Mouse (Mus musculus): ENCODE measurements around the gene Sh2d6.
A peak's percentile ranks its signal among the peaks of the same experiment; 100 is the strongest.

Sh2d6 gene

DNA sequence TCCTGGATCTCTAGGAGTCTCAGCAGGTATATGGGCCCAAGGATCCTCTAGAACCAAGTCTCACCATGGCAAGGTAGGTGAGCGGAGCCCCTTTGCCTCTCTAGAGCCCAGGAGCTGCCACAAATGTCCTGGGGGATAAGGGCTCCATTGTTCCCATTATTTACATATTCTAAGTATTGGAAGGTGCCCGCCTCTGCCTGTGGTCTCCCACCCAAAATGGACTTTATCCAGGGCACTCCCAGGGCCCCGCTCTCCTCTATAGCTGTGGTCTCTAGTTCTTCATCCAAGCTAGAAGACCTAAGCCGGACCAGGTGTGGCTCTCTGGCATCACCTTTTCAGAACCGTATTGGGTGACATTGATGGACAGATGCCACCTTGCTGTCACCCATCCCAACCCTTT lies at the start of gene Sh2d6:
Gene Sh2d6 (minus strand): TSS at position 101 of the 400 bp plus-strand sequence.
- no peak for DNase-seq (ENCODE audit: low read depth, low spot score)
- Histone ChIP-seq H3K36me3 (ENCODE audit: control insufficient read depth, insufficient read depth, low read length, poor library complexity, severe bottlenecking) (no peaks in the 10 kb centered on the region), H3K27me3 (ENCODE audit: control insufficient read depth, insufficient read depth, low read length, poor library complexity, severe bottlenecking) (no peaks in the 10 kb centered on the region)

DNA sequence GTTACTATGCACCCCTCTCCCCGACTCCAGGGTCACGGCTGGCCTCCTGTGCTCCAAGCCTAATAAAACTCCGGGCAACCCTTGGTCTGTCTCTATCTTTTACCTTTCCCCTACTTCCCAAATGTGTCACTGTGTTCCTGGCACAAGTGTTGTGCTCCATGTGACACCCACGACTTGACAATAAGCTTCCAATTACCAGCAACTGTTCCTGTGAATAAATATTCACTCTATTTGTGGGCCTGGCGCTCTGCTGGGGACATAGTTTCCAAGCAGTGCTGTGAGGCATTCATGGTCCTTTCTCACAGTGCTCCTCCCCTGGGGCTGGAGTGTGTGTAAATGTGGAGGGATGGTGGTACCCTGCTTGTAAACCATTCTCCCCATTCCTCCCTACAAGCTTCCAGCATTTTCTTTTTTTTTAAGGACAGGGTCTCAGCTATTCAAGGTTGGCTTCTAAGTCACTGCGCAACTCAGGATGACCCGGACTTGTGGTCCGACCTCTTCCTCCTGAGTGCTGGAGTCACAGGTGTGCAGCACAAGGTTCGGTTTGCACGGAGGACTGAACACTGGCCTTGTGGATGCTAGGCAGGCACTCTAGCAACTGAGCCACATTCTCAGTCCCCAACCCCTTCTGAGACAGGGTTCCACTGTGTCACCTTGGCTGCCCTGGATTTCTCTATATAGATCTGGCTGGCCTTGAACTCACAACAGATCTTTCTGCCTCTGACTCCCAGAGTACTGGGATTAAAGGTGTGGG lies 49.3 kb upstream of the Sh2d6 start:
- no peaks in the 10 kb centered on the region for H3K27me3 ChIP-seq (ENCODE audit: control insufficient read depth, insufficient read depth, low read length, poor library complexity, severe bottlenecking)
- H3K36me3 ChIP-seq (ENCODE audit: control insufficient read depth, insufficient read depth, low read length, poor library complexity, severe bottlenecking) = no peaks in the 10 kb centered on the region; the same call in none of the 2 replicates
- no peak for DNase-seq (ENCODE audit: low read depth, low spot score)

DNA sequence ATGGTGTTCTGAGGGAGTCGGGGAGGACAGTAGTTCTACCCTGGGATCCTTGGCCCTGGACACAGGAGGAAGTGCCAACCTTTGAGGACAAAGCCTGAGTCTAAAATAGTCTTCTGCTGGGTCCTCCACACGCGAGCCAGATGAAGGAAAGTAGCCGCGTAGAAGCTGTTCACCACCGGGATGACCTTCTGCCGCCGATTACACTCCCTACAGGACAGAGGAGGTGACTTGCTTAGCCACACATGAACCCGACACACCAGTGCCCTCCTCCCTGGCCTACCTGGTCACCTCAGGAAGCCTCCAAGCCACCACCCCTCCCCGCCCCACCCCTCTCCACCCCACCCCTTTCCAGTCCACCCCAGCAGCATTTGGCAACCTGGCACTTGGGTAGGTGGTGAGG lies 47.2 kb upstream of the Sh2d6 start:
- no peak for DNase-seq (ENCODE audit: low read depth, low spot score)
- Histone ChIP-seq H3K36me3 (ENCODE audit: control insufficient read depth, insufficient read depth, low read length, poor library complexity, severe bottlenecking) (no peaks in the 10 kb centered on the region; the same call in 1 of the 2 replicates), H3K27me3 (ENCODE audit: control insufficient read depth, insufficient read depth, low read length, poor library complexity, severe bottlenecking) (no peaks in the 10 kb centered on the region)

DNA sequence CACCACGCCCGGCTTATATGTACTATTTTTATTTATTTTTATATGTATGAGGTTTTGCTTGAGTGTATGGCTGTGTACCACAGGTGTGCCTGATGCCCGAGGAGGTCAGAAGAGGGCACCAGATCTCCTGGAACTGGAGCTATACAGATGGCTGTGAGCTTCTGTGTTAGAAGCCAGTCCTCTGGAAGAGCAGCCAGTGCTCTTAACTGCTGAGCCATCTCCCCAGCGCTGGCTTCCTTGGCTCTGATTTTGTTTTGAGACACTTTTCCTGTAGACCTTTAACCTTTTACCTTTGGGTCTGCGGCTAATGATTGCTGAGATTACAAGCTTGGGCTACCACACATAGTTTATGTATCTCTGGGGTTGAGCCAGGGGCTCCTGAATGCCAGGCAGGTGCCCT lies 46.0 kb upstream of the Sh2d6 start:
- Histone ChIP-seq H3K36me3 (ENCODE audit: control insufficient read depth, insufficient read depth, low read length, poor library complexity, severe bottlenecking) (no peaks in the 10 kb centered on the region; the same call in 1 of the 2 replicates), H3K27me3 (ENCODE audit: control insufficient read depth, insufficient read depth, low read length, poor library complexity, severe bottlenecking) (no peaks in the 10 kb centered on the region)
- no peak for DNase-seq (ENCODE audit: low read depth, low spot score)

DNA sequence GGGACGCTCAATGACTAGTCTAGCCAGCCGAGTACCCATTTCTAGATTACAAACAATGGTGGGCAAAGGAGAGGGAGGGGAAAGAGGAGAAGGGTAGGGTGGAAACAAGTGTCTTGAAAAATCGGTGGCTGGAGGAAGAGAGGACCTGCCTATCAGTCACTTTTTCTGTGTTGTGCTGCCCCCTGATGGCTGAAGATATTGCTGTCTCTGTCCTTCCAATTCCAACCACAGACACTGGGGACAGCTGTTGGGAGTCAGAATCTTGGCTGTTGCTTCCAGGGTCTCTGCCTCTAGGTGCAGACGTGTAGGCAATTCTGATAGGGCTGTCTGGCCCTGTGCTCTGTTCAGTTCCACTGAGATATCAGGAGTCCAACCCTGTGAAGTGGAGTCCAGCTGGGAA lies 44.5 kb upstream of the Sh2d6 start:
- peak; percentile 91 for DNase-seq (ENCODE audit: low read depth, low spot score)
- no peaks in the 10 kb centered on the region for H3K27me3 ChIP-seq (ENCODE audit: control insufficient read depth, insufficient read depth, low read length, poor library complexity, severe bottlenecking)

DNA sequence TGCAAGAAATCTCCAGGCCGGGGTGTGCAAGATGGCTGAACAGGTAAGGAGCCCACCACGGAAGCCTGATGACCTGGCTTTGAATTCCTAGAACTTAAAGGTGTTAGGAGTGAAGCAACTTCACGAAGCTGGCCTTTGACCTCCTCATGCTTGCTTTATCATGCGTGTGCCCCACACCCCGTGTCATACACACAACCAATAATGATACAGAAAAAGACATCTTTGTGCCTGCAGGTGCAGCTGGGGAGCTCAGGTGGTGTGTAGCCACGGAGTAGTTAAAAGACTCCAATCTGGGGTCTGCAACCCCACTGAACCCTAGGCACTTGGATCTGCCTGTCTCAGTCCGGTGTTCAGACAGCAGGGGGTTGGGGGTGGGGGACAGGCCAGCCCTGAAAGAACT lies 44.0 kb upstream of the Sh2d6 start:
- DNase-seq (ENCODE audit: low read depth, low spot score) = no peak
- H3K36me3 ChIP-seq (ENCODE audit: control insufficient read depth, insufficient read depth, low read length, poor library complexity, severe bottlenecking) = no peaks in the 10 kb centered on the region; the same call in none of the 2 replicates
- H3K27me3 ChIP-seq (ENCODE audit: control insufficient read depth, insufficient read depth, low read length, poor library complexity, severe bottlenecking) = no peaks in the 10 kb centered on the region

More for the DNA sequence above, 44.5 kb upstream of the Sh2d6 start:
- no peaks in the 10 kb centered on the region; the same call in none of the 2 replicates for H3K36me3 ChIP-seq (ENCODE audit: control insufficient read depth, insufficient read depth, low read length, poor library complexity, severe bottlenecking)

DNA sequence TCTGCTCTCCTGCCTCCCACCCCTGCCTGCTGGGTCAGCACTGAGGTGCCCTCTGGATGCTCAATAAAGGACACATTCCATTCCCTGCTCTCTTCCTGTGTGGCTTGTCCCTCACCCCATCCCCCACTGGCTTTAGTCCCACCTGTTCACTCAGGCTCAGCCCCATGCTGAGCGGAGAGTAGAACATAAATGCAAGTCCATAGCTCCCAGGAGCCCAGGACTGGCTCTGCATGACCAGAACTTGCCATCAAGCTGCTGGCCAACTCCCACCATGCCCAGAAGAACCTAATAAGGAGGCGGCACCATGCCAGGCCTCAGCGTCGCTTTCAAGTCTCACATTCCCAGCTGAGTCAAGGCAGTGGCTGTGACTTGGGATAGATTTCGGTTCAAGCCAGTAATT lies 41.4 kb upstream of the Sh2d6 start:
- DNase-seq (ENCODE audit: low read depth, low spot score) = no peak
- no peaks in the 10 kb centered on the region for H3K27me3 ChIP-seq (ENCODE audit: control insufficient read depth, insufficient read depth, low read length, poor library complexity, severe bottlenecking)
- peaks cover 3% of the 10 kb centered on the region for H3K36me3 ChIP-seq (ENCODE audit: control insufficient read depth, insufficient read depth, low read length, poor library complexity, severe bottlenecking)

DNA sequence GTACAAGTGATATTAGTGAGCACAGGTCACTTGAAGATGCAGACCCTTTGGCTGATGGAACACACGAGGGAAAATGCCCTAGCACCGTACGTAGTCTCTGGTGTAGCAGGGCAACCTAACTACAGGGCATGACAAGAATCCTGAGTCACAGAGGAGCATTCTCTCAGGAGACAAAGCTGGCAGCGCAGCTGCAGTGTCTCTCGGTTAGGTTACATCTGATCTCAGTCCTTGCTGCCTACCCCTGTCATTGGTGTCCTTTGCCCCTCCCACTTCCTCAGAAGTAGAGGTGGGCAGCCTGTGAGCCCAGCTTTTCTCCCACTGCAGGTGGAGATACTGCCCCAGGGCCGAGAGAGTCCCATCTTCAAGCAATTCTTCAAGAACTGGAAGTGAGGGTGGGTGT lies 41.0 kb upstream of the Sh2d6 start:
- Histone ChIP-seq H3K27me3 (ENCODE audit: control insufficient read depth, insufficient read depth, low read length, poor library complexity, severe bottlenecking) (no peaks in the 10 kb centered on the region), H3K36me3 (ENCODE audit: control insufficient read depth, insufficient read depth, low read length, poor library complexity, severe bottlenecking) (peaks cover 5% of the 10 kb centered on the region)
- DNase-seq (ENCODE audit: low read depth, low spot score) = no peak

DNA sequence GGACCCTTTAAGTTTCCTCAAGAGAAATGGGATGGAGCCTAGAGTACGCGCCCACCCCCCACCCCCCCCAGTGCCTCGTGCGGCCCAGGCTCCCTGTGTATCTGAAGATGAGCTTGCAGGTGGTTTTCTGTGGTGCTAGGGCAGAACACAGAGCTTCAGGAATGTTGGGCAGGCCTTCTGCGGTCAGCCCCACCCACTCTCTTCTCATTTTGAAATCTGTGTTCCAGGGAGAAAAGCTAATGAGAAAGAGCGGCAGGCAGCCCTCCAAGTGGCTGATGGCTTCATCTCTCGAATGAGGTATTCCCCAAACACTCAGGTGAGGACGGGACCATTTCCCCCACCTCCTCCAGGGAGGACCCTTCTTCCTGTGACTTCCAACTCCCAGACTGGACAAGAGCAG lies 39.3 kb upstream of the Sh2d6 start:
- no peaks in the 10 kb centered on the region for H3K27me3 ChIP-seq (ENCODE audit: control insufficient read depth, insufficient read depth, low read length, poor library complexity, severe bottlenecking)

DNA sequence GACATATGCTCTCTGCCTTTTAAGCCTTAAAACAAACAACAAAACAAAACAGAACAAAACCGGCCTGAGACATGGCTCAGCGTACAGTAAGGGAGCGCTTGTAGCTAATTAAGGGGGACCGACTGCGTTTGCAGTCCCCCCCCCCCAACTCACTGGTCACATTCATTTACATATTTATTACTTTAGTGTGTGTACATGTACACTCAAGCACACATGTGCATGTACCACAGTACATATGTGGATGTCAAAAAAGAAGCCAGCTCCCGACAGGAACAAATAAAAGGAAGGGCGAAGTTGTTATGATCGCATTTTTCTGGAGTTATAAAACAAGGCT lies 31.5 kb upstream of the Sh2d6 start:
- Histone ChIP-seq H3K27me3 (ENCODE audit: control insufficient read depth, insufficient read depth, low read length, poor library complexity, severe bottlenecking) (no peaks in the 10 kb centered on the region), H3K36me3 (ENCODE audit: control insufficient read depth, insufficient read depth, low read length, poor library complexity, severe bottlenecking) (peaks cover 5% of the 10 kb centered on the region)
- no peak for DNase-seq (ENCODE audit: low read depth, low spot score)

More for the DNA sequence above, 39.3 kb upstream of the Sh2d6 start:
- no peak for DNase-seq (ENCODE audit: low read depth, low spot score)
- H3K36me3 ChIP-seq (ENCODE audit: control insufficient read depth, insufficient read depth, low read length, poor library complexity, severe bottlenecking) = peaks cover 8% of the 10 kb centered on the region

DNA sequence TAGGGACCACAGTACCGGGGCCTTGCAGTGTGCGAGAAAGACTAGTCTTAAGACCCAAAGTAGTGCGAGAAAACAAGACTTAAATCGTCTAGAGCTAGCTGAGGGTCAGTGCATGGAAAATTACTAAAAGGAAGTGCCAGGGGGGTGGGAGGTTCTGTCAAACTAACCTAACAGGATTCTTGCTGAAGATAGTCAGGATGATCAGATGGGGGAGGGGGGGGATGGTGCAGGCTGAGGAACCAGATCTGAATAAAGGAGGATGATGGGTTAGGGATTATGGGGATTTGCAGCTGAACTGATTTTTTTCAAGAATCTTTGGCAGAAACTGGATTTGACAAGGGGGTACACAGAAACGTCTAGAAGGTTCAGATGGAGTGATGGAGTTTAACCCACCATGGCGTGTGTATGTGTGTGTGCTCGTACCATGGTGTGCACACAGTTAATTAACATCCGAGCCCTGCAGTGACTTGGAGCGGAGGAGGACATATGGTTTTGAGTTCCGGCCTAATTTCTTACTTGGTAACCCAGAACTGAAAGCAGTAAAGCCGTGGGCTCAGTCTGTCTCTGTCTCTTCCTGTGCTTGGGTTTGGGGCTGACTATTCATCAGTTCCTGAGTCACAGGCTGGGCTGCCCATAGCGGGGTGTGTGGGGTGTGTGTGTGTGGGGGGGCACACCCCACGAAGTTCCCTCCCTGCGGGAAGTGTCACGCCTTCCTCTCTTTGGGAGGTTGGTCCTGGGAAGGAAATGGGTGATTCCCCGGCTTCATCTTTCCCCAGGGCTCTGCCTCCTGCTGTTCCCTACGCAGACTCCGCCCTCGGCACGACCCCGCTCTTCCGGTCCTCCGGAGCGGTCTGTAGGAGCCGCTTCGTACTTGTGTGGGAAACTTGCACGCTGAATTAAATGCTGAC lies 30.9 kb upstream of the Sh2d6 start:
- peak; percentile 66 for DNase-seq (ENCODE audit: low read depth, low spot score)
- peaks cover 3% of the 10 kb centered on the region for H3K36me3 ChIP-seq (ENCODE audit: control insufficient read depth, insufficient read depth, low read length, poor library complexity, severe bottlenecking)
- H3K27me3 ChIP-seq (ENCODE audit: control insufficient read depth, insufficient read depth, low read length, poor library complexity, severe bottlenecking) = no peaks in the 10 kb centered on the region

DNA sequence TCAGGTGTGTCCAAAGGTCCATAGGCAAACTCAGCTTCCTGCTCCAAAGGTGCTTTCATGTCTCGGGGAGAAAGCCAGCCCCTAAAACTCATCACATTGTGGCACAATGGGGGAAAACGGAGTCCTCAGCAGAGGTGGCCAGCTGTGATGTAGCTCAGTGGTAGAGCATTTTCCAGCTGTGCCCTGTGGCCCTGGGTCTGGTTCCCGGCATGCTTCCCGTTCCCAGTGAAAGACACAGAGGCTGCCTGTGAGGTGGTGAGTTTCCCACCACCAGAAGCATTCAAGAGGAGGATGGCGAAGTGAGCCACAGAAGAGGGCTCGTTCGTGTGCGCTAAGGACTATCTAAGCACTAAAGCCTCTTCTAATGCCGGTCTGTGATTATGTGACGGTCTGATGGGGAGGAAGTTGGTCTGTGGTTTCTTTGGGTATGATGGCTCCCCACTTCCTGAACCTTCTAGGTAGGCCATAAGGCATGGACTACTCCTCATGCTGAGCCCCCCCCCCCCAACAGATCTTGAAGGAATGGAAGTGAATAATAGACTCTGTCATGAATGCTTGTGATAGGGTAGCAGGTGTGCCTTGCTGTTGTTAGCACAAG lies 29.1 kb upstream of the Sh2d6 start:
- DNase-seq (ENCODE audit: low read depth, low spot score) = peak; percentile 63

DNA sequence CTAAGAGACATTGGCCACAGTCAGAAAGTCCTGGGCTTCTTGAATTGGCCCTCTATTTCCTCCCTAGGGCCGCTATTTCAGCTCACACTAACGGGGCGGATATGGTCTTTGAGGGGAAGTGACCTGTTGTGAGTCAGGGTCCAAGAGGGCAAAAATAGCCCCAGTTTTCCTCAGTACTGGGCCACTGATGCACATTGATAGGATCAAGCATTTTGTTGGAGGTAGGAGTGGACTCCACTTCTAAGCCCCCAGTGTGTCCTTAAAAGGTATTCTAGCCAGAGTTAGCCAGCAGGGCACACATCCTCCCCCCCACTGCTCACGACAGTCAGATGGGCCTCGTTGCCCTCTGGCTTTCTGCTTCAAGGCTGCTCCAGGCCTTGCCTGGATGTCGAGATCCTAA lies 28.5 kb upstream of the Sh2d6 start:
- Histone ChIP-seq H3K36me3 (ENCODE audit: control insufficient read depth, insufficient read depth, low read length, poor library complexity, severe bottlenecking) (no peaks in the 10 kb centered on the region; the same call in 1 of the 2 replicates), H3K27me3 (ENCODE audit: control insufficient read depth, insufficient read depth, low read length, poor library complexity, severe bottlenecking) (no peaks in the 10 kb centered on the region)
- DNase-seq (ENCODE audit: low read depth, low spot score) = peak; percentile 20

More for the DNA sequence above, 29.1 kb upstream of the Sh2d6 start:
- H3K36me3 ChIP-seq (ENCODE audit: control insufficient read depth, insufficient read depth, low read length, poor library complexity, severe bottlenecking) = no peaks in the 10 kb centered on the region; the same call in none of the 2 replicates
- no peaks in the 10 kb centered on the region for H3K27me3 ChIP-seq (ENCODE audit: control insufficient read depth, insufficient read depth, low read length, poor library complexity, severe bottlenecking)

DNA sequence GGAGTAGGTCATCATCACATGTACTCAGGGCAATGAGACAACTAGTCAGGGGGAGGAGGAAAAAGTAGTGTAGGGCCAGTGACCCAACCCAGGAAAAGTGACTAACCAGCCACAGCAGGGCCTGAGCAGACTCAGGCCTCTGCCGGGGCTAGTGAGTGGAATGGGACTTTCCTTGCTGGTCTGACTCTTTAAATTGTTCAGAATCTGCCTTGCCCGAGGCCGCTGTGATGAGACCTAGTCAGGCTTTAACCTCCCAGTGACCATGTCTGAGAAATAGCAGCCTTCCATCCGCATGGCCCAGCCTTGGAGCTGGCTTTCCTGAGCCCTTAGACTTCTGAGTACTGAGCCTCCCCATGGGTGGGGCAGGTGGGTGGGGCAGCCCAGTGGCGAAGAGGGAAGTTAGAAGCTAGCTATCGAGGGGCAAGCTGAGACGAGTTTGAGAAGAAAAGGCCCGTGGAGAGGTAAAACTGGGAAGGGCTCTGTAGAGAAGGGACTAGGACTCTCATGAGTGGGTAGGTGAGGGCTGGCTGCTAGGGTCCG lies 27.6 kb upstream of the Sh2d6 start:
- Histone ChIP-seq H3K27me3 (ENCODE audit: control insufficient read depth, insufficient read depth, low read length, poor library complexity, severe bottlenecking) (no peaks in the 10 kb centered on the region), H3K36me3 (ENCODE audit: control insufficient read depth, insufficient read depth, low read length, poor library complexity, severe bottlenecking) (no peaks in the 10 kb centered on the region)
- peak; percentile 59 for DNase-seq (ENCODE audit: low read depth, low spot score)

All from splenic B cell, adult 2 months (primary cell).